Mouse (Mus musculus) heart, adult 2 months (tissue): ENCODE results near the gene Frmd5.

Experiments used
- CTCF ChIP-seq: fragments of 200-600 bp; IDR thresholded peaks from 2 replicates; pipeline ENCODE4 v1.8.1; 2022; ENCODE audit warnings: antibody characterized with exemption, mild to moderate bottlenecking, moderate library complexity
- EP300 ChIP-seq: fragments of 200-500 bp; IDR thresholded peaks from 2 replicates; pipeline ENCODE4 v1.6.1; 2011; ENCODE audit warnings: low read depth, low read length, control low read depth; ENCODE audit not compliant: insufficient read depth
- POLR2A ChIP-seq: fragments of 200-500 bp; IDR thresholded peaks from 2 replicates; pipeline ENCODE4 v1.6.1; 2011; ENCODE audit warnings: mild to moderate bottlenecking, low read depth, low read length, control low read depth; ENCODE audit not compliant: insufficient read depth

DNA sequence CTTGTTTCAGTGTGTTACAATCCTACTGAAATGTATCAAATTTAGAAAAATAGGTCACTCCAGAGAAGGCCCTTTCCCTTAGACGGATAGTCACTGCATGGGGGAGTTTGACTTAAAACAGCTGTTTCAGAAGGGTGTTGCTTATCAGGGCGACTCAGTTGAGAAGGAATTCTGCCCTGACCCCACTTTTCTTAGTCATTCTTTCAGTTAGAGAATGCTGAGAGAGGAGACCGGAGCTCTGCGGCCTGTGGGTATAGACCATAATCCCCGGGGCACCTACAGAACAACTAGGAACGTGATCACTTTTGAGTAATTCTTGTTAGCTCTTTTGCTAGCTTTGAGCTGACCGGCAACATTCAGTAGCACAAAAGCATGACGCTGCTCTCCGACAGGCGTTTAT is 178.6 kb downstream of the Frmd5 start:
- TF ChIP-seq EP300 (no peak), POLR2A (no peak), CTCF (no peak)
